Mouse (Mus musculus): Measurements from ENCODE around the gene Stx12.

Gene Stx12

GRCm38 (mm10) chr4:132863012-132863411, 21.3 kb downstream of the Stx12 start:
- DNase-seq = no peak

GRCm38 (mm10) chr4:132860880-132861279, 23.4 kb downstream of the Stx12 start:
- no peak for DNase-seq

GRCm38 (mm10) chr4:132843705-132844071, 40.6 kb downstream of the Stx12 start:
- no peak for DNase-seq

GRCm38 (mm10) chr4:132842970-132843704, 41.2 kb downstream of the Stx12 start, which contains the start of gene Ppp1r8:
Gene Ppp1r8, minus strand, starts transcription at chr4:132843169.
- peak; percentile 84 for DNase-seq

GRCm38 (mm10) chr4:132842281-132842906, 41.9 kb downstream of the Stx12 start:
- peak; percentile 18 for DNase-seq

GRCm38 (mm10) chr4:132841493-132841892, 42.8 kb downstream of the Stx12 start:
- no peak for DNase-seq

GRCm38 (mm10) chr4:132823614-132824366, 60.5 kb downstream of the Stx12 start:
- DNase-seq = no peak

GRCm38 (mm10) chr4:132818442-132818841, 65.9 kb downstream of the Stx12 start:
- DNase-seq = no peak

GRCm38 (mm10) chr4:132816855-132817254, 67.5 kb downstream of the Stx12 start:
- DNase-seq = no peak

GRCm38 (mm10) chr4:132816404-132816803, 67.9 kb downstream of the Stx12 start:
- no peak for DNase-seq

- no peak for DNase-seq
Measured at GRCm38 (mm10) chr4:132809621-132810020, 74.7 kb downstream of the Stx12 start.

- no peak for DNase-seq
Measured at GRCm38 (mm10) chr4:132807771-132808641, 76.3 kb downstream of the Stx12 start.

GRCm38 (mm10) chr4:132806620-132807191, 77.6 kb downstream of the Stx12 start:
- no peak for DNase-seq

GRCm38 (mm10) chr4:132805599-132806197, 78.6 kb downstream of the Stx12 start:
- DNase-seq = no peak

GRCm38 (mm10) chr4:132805146-132805545, 79.2 kb downstream of the Stx12 start:
- no peak for DNase-seq

- DNase-seq = no peak
Measured at GRCm38 (mm10) chr4:132804331-132804730, 80.0 kb downstream of the Stx12 start.

GRCm38 (mm10) chr4:132803876-132804275, 80.4 kb downstream of the Stx12 start:
- no peak for DNase-seq
